Mouse (Mus musculus) layer of hippocampus, postnatal 25 days (tissue): ENCODE data around the gene Fam216b. TPM values are rescaled to one million over a fixed set of nuclear protein-coding genes. Genes with fewer than 3 reads are reported as not detected.
A peak's percentile ranks its signal among the peaks of the same experiment; 100 is the strongest.

Experiments
- DNase-seq, 2 experiments: peaks; one replicate each; pipeline ENCODE4 v3.0.0; 2022; ENCODE audit warnings: mixed read lengths in 2 of 2, low spot score in 1 of 2; ENCODE audit errors: extremely low spot score in 1 of 2
- total RNA-seq, 2 experiments: library from RNA; stranded (reverse); gene quantifications; 2 replicates each; pipeline ENCODE4 v1.2.3; 2021

Fam216b gene
- under 1 TPM; 0.62 to 0.68 TPM for total RNA-seq

DNA sequence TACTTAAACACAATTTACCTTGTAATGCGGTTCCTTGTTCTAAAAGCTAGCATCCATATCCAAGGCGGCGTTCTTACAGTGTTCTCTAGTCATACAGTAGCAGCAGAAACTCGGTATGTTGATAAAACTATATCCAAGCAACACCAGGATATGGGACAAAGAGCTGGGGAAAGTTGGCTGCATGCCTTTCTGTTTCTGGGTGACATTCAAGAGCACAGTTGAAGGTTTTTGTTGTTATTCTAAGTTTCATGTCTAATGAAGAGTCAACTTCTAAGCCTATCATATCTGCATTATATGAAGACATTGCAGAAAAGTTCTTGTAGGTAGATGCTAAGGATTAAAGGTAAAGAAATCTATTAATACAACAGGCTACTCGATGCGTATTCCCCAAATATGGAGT, at the start of gene Fam216b:
Gene Fam216b (minus strand): TSS at position 101 of the 400 bp plus-strand sequence.
- DNase-seq = no peak

GRCm38 (mm10) chr14:78132368-78133052, 43.7 kb upstream of the Fam216b start:
- DNase-seq = no peak

GRCm38 (mm10) chr14:78126670-78127069, 37.9 kb upstream of the Fam216b start:
- no peak for DNase-seq

GRCm38 (mm10) chr14:78120286-78120685, 31.5 kb upstream of the Fam216b start:
- no peak for DNase-seq

GRCm38 (mm10) chr14:78119449-78120200, 30.8 kb upstream of the Fam216b start:
- DNase-seq = peak in 1 of 2 experiments; percentile 17

- DNase-seq = no peak
Observed at GRCm38 (mm10) chr14:78117671-78118070, 28.9 kb upstream of the Fam216b start.

DNA sequence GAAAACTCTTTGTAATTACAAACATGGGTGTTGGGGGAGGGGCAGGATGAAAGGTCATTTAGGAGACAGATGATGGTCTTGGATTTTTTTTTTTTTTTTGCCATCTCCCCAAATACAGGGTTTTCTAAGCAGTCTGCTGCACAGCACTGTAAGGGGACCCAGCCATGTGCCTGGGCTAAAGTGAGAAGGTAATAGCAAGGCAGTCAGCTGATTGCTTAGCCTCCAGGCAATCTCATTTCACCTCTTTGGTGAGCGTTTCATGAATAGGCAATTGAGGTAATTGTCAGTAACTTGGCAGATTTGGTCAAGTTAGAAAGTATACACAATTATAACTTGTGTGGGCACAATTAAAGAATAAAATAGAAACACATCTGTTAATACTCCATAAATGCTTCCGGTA, 28.5 kb upstream of the Fam216b start:
- DNase-seq = no peak

GRCm38 (mm10) chr14:78112466-78112865, 23.7 kb upstream of the Fam216b start:
- DNase-seq = no peak

DNA sequence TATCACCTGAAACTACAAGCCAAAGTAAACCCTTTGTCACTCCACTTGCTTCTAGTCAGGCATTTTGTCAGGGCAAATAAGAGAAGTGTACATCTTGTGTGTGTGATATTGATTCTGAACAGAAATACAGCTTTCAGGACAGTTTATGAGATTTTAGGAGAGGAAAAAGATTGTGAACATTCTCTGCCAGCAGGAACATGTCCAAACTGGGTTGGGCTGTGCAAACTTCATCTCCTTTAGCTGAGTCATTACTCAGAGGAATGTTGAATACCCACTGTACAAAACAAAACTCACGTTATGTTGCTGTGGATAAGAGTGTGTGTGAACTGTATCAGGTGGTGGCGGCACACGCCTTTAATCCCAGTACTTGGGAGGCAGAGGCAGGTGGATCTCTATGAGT, 22.1 kb upstream of the Fam216b start:
- no peak for DNase-seq

GRCm38 (mm10) chr14:78109419-78109818, 20.6 kb upstream of the Fam216b start:
- DNase-seq = no peak

- DNase-seq = no peak
Observed at GRCm38 (mm10) chr14:78108388-78108787, 19.6 kb upstream of the Fam216b start.

DNA sequence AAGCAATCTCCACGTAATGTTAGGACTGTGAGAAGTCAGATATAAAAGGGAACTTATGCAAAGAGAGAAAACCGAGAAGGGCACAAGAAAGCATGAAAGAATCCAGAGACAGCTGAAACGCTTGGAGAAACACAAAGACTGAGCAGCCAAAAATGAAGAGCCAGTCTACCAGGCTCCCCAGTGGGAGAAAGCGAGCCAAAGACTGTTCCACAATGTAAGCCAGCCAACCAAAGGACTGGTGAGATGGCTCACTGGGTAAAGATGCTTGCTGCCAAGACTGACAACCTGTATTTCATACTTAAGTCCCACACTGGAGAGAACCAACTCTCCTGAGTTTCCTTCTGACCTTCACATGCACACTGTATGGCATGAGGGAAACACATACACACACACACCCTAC, 784 bp upstream of the Fam216b start:
- DNase-seq = no peak

DNA sequence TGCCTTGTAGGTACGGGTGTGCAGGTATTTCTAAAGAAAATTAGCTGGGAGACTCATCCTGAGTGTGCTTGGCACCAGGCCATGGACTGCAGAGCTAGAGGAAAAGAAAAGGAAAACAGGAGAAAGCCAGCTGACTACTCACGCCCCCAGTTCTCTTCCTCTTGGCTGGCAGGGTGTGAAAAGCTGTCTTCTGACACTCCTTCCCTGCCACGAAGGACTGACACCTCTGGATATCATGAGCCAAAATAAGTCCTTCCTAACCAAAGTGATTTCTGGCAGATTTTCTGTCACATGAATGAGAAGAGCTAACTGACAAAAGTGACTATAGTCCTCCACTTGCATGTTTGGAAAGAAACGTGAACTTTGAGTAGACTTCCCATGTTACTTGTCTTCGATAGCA, 5.3 kb downstream of the Fam216b start:
- no peak for DNase-seq

GRCm38 (mm10) chr14:78077508-78077907, 11.3 kb downstream of the Fam216b start:
- DNase-seq = no peak

DNA sequence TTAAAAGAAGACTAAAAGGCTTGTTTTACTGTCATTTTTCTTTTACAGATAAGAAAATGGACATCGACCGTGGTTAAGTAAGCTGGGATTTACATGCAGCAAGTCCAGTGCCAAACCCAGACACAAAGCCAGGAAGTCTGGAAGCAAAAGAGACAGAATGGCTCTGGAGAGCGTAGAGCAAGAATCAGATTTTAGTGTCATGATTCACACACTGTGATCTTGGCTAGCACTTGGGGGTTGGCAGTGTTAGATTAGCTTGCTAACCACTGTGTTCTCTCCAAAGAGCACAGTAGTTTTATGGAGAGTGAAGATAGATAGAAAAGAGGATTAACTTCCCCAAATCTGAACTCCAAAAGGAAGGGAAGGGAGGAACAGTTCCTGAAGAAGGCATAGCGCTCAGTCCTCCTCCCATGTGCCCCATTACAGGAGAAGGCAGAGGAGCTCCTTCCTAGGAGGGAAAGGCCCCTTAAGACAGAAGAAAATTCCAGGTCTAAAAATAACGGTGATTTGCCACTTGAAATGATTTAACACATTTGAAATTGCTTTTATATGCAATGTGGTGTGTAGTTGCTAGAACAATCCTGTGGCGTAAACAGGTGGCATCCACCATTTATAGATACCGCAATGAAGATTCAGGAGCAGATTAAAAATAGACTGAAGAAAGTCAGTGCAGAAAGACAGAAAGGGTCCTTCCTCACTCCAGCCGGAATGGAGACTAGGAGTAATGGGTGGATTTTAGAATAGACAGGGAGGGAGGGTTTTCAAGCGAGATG, 22.7 kb downstream of the Fam216b start:
- no peak for DNase-seq

DNA sequence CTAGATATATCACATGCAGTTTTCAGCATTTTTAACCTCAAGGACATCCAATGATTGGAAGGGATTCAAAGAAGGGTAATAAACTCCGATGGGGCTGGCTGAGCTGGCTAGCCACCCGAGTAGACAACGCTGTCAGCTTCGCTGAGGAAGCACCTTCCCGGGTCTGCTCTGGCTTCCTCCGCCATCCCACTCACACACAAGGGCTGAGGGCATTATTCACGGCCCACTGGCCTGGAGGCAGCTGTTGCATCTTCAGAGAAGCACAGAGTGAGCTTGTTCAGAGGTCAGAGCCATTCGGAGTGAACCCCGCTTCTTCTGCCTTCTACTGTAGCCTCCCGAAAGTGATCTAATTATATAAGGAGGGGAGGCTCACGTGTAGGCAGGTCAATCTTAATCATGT, 26.3 kb downstream of the Fam216b start:
- DNase-seq = no peak

DNA sequence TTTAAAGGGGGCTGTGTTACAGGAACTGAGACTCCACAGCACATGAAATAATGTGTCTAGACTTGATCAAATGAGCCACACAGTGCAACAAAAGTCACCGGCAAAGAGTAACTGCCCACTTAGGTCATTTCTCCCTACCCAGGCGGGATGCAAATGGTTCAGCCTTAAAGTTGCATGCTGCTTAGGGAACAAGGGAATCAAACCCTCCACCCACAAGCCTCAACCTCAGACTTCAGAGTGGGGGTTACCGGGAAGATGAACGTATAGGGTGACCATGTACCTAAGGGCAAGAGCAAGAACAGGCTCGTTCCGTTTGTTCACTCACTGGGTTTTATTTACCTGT, 28.2 kb downstream of the Fam216b start:
- DNase-seq = no peak

DNA sequence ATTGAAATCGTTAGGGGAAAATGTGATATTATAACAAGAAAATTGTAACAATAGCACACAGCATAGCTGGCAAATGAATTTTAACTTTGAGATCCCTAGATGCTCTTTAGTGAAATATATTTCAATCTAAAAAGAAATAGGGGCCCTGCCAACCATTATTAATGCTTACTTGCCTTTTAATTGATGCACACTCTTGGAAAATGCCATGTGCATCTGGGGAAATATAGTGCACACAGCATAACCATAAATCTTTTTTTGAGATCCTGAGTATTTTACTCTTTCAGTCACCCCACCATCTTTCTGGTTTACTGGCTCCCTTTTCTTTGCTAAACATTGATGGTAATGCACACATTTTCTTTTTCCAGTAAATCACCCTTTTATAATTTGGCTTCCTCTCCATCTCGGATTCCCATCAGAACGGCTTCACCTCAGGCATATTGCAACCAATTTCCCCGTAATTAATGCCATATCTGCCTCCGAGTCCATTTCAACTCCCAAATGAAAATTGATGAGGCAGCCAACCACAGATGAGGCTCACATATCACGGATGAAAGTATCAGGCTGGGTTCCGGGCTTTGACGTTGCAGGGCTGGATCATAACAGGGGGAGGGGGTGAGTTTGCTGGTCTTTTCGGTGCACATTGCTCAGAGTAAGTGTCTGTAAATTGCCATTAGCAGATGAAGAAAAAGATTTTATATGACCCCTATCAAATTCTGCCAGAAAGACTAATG, 28.8 kb downstream of the Fam216b start:
- DNase-seq = no peak

GRCm38 (mm10) chr14:78057362-78057761, 31.4 kb downstream of the Fam216b start:
- DNase-seq = no peak

DNA sequence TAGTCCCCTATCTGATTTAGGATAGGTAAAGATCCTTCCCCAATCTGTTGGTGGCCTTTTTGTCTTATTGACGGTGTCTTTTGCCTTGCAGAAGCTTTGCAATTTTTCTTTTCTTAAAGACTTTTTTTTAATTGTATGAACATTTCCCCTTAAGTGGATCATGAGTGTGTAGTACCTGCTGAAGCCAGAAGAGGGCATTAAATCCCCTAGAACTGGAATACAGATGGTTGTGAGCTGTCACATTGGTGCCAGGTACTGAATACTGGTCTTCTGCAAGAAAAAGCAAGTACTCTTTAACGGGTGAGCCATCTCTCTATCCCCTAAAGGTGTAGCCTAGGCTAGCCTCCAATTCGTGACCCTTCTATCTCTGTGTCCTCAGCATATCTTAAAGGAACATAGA, 32.4 kb downstream of the Fam216b start:
- no peak for DNase-seq

DNA sequence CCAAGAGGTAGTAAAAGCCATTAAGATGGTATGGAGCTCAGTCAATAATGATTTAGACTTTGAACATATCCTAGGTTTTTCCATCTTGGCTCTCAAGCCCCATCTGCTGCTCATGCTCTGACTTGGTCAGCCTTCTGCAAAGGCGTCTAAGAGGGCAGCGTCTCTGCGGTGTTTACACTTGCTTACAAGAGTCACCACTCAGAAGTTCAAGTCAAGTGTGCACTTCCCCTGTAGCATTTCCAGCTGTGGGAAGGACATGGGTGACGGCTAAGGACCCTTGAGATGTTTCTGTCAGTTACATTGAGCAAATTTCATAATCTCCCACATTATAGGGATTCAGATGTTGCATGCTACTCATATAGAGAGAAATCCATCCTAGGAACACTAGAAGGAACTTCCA, 40.1 kb downstream of the Fam216b start:
- DNase-seq = no peak
